Mouse (Mus musculus) kidney, adult 2 months (tissue): ENCODE data around the gene 5830473C10Rik.

Source experiments
- CTCF ChIP-seq: fragments of 200-500 bp; conservative IDR thresholded peaks from 2 replicates; pipeline ENCODE4 v1.5.1; 2011; ENCODE audit warnings: low read depth, mild to moderate bottlenecking, control low read depth, low read length, moderate library complexity, mixed read lengths; ENCODE audit not compliant: insufficient read depth, insufficient read length
- POLR2A ChIP-seq: fragments of 200-500 bp; IDR thresholded peaks from one replicate; pipeline ENCODE4 v1.6.1; 2011; ENCODE audit warnings: low read depth, low read length, control low read depth

DNA sequence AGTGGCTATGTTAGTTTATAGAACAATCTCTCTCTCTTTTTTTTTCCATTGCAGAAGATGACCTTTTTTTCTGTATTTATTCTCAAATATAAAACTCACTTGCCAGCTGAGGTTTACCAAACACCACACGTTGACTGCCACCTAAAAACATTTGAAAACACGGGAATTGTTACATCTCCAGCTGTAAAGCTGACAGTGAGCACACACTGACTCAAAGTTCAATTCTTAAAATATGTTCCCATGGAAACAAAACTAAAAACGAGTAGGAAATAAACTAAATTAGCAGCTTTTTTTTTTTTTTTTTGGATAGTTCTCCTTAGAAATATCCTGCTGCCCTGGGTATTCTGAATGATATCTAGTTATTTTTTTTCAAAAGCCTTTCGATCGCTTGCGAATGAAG is 4.3 kb downstream of the 5830473C10Rik start:
- TF ChIP-seq CTCF (no peak), POLR2A (no peak)
